Mouse (Mus musculus) cerebellum, adult 2 months (tissue): Measurements from ENCODE around the gene Thsd4. TPM values are rescaled to one million over a fixed set of nuclear protein-coding genes. Genes with fewer than 3 reads are reported as not detected.
"Not testable (repeated sequence)": the region's sequence is repeated elsewhere in the genome, so short reads cannot be mapped to it uniquely, and the experiment has no call there.

Source experiments
- DNase-seq, 2 experiments: peaks; one replicate each; pipeline ENCODE4 v3.0.0; 2021
- H3K27ac ChIP-seq: fragments of 200-500 bp; 2 replicates; pipeline ENCODE4 v1.5.1; 2012; ENCODE audit warnings: low read length, control low read depth, inconsistent platforms; ENCODE audit not compliant: insufficient read depth
- H3K27me3 ChIP-seq: fragments of 200-500 bp; 2 replicates; pipeline ENCODE4 v1.6.1; 2012; ENCODE audit warnings: inconsistent platforms, mild to moderate bottlenecking, low read length, moderate library complexity; ENCODE audit not compliant: control insufficient read depth, insufficient read depth
- H3K4me1 ChIP-seq: fragments of 200-500 bp; 2 replicates; pipeline ENCODE4 v1.6.1; 2011; ENCODE audit warnings: low read length; ENCODE audit not compliant: control insufficient read depth, insufficient read depth
- H3K4me3 ChIP-seq: fragments of 200-500 bp; replicated peaks from 2 replicates; pipeline ENCODE3; 2011; ENCODE audit warnings: mild to moderate bottlenecking, low read depth, low read length, control low read depth; ENCODE audit not compliant: insufficient read depth
- CTCF ChIP-seq: fragments of 200-500 bp; IDR thresholded peaks from 2 replicates; pipeline ENCODE4 v1.5.1; 2011; ENCODE audit warnings: low read depth, mild to moderate bottlenecking, control low read depth, low read length, moderate library complexity, borderline replicate concordance; ENCODE audit not compliant: insufficient read depth
- POLR2A ChIP-seq: fragments of 200-500 bp; IDR thresholded peaks from 2 replicates; pipeline ENCODE4 v1.6.1; 2011; ENCODE audit warnings: low read length, control low read depth, borderline replicate concordance; ENCODE audit not compliant: insufficient read depth
- WGBS: fragments of 180-500 bp; shearing (Covaris S2); methylation state at CpG from one replicate; pipeline ENCODE4 v1.1.7; 2018; 5-methylcytosine and 5-hydroxymethylcytosine counted together
- polyA plus RNA-seq: library from polyadenylated mRNA; depleted of rRNA; stranded (reverse); fragments of >200 nt; gene quantifications from 2 replicates; pipeline ENCODE4 v1.2.3, GENCODE M21; 2012; rRNA removed

The Thsd4 gene
- polyA plus RNA-seq, 1 experiment: 2.7 TPM

DNA sequence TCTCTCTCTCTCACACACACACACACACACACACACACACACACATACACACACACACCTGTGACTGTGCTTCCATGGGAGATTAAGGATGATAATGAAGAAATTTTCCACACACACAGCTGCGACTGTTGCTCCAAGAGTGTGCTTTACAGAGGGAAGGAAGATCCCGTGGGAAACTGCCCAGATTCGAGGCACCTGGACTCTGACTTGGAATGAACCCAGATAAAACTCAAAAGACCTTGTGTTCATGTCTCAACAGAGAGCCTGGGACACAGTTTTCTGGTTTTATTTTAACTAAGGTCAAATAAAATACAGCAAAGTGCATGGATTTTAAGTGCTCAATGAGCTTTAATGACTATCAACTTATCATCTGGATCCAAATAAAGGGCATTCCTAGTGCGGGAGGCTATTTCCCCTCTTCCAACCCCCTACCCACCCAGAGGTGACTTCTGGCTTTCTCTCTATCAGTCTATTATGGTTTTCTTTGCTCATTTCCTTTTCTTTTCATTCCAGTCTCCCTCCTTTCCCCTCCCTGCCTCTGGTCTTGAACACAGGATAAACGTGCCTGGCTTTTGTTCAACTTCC, 579.3 kb downstream of the Thsd4 start:
- no peak for TF ChIP-seq POLR2A
- no peak for TF ChIP-seq CTCF
- Histone ChIP-seq H3K27ac (no peak overlapping the region), H3K27me3 (no peaks in the 10 kb centered on the region), H3K4me1 (no peaks in the 10 kb centered on the region), H3K4me3 (no peak overlapping the region)
- DNase-seq: no peak
- WGBS: 57% methylated on average over 5 of the region's 5 CpGs

DNA sequence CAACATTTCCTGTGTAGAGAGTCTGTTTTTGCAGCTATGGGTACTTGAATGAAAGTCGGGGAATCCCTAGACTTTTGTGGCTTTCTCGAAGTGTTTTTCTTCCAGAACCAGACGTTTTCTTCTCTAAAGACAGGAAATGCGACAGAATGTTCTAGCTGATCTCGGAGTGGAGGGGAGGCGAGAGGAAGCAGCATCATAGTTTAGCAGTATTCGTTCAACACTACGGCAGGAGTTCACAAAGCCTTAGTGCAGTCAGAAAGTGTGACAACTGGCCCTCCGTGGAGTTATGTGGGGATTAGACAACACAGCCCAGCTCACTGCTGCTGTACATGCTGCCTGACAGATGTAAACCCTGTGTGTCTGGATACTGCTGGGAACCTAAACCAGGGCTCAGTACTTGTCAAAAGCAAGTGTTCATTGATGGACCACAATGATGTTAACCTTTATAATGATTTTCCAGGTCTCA, 579.9 kb downstream of the Thsd4 start:
- 84% methylated on average over 9 of the region's 9 CpGs for WGBS
- TF ChIP-seq POLR2A (no peak), CTCF (no peak)
- Histone ChIP-seq H3K4me1 (no peaks in the 10 kb centered on the region), H3K27ac (no peak overlapping the region), H3K27me3 (no peaks in the 10 kb centered on the region), H3K4me3 (no peak overlapping the region)
- DNase-seq: no peak

DNA sequence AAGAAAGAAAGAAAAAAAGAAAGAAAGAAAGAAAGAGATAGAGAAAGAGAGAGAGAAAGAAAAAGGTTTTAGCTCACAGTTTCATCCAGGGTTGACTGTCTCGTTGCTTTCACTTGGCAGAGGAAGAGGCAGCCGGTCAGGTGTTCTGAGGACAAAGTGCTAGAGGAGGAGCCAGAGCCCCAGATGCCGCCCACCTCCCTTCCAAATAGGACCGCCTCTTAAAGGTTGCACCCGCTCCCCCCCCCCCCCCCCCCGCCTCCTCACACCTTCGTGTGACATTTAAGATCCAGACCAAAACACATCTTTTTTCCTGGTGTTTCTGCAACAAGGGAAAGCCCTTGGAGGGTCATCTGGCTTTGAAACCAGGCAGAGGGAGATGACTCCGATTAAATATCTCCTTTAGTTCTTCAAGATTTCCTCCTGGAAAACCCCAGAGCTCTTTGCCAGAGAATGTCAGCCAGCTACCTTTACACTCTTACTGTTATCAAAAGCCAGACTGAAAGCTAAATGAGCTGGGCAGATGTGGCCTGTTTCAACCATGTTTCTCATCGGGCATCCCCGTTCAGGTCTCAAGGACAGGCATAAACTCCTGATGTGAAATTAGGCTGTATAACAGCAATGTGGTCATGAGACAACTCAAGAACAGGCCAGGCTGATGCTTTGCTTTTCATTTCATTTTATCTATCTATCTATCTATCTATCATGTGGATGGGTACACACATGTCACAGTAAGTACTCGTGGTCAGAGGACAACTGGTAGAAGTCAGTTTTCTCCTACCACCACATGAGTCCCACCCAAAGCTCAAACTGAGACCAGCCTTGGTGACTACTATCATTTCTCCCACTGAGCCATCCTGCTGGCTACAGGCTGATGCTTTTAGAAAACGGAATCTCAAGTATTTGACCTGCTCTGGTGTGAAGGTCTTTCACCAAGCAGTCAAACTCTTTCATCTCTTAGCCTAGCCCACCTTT, 580.6 kb downstream of the Thsd4 start:
- DNase-seq: no peak
- WGBS: 81% methylated on average over 12 of the region's 12 CpGs
- no peaks in the 10 kb centered on the region for H3K4me1 ChIP-seq
- TF ChIP-seq POLR2A: no peak
- TF ChIP-seq CTCF: no peak
- no peak overlapping the region for H3K27ac ChIP-seq
- no peaks in the 10 kb centered on the region for H3K27me3 ChIP-seq
- H3K4me3 ChIP-seq: no peak overlapping the region

DNA sequence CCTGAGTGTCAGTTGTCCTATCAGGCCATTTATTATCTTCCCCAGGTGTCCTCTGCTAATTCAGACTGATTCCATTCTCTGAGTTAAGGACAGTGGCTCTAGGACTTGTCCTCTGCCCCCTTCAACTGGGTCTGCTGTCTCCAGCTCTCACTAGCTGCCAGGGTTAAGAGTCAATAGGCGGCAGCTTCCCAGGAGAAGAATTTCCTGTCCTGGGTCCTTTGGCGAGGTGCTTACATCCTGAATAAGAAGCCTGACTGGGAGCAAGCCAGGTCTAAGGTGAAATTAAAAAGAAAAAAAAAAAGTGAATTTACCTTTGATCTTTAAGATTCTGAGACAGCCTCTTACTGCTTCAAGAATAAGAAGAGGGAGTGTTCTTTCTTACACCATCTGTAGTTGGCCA, 582.2 kb downstream of the Thsd4 start:
- no peak overlapping the region for H3K27ac ChIP-seq
- DNase-seq: no peak
- no peaks in the 10 kb centered on the region for H3K4me1 ChIP-seq
- H3K4me3 ChIP-seq: no peak overlapping the region
- TF ChIP-seq CTCF: no peak
- TF ChIP-seq POLR2A: no peak
- WGBS: 66% methylated on average over 2 of the region's 2 CpGs
- no peaks in the 10 kb centered on the region for H3K27me3 ChIP-seq

DNA sequence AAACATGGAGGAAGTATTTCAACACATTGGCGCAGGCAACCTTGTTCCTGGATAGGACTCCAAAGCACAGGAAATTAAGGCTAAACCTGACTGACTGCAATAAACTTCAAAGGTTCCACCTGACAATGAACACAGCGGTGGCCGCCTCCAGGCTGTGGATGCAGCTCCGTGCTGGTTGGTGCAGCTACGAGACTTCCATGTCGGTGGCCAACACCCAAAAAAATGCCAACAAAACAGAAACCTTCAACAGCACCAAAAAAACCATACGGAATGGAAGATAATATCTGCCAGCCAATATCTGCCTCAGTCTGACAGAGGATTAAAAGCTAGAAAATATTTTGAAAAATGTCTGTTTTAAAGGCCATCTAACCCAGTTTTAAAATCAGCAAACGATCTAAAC, 583.3 kb downstream of the Thsd4 start:
- H3K27ac ChIP-seq: no peak overlapping the region
- no peaks in the 10 kb centered on the region for H3K27me3 ChIP-seq
- DNase-seq: no peak
- 86% methylated on average over 8 of the region's 8 CpGs for WGBS
- H3K4me1 ChIP-seq: no peaks in the 10 kb centered on the region
- H3K4me3 ChIP-seq: no peak overlapping the region
- TF ChIP-seq POLR2A (no peak), CTCF (no peak)

DNA sequence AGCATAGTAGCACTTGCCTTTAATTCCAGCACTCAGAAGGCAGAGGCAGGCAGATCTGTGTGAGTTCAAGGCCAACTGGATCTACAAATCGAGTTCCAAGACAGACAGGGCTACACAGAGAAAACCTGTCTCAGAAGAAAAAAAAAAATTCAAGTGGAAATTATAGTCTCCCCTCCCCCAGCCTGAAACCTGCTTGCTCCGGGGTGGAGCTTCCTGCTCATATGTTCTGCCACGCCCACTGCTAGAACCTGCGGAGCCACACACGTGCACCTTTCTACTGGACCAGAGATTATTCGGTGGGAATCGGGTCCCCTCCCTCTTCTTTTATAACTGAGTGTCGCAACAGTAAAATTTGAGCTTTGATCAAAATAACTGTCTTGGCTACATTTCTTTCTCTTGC, 586.0 kb downstream of the Thsd4 start:
- not testable (repeated sequence) for H3K4me1 ChIP-seq, H3K4me3 ChIP-seq, H3K27me3 ChIP-seq, DNase-seq, H3K27ac ChIP-seq
- 86% methylated on average over 8 of the region's 8 CpGs for WGBS

DNA sequence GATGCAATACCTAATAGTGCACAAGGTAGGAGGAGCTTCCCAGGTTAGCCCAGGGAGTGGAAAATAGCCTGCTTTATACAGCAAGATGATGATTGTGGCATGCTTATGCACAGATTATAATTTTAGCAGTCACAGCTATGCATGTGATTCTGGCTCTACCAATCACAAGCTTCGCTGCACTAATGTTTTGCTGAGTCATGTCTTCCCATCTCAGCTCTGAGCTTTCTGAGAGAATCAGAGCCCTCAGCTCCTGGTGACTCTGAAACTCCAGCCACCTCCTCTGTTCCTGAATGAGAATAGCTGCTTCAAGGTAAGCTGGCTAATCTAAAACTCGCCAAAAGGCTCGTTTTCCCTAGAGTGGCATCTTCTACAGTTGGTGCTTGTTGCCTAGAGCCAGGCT, 591.6 kb downstream of the Thsd4 start:
- Histone ChIP-seq H3K4me1 (no peaks in the 10 kb centered on the region), H3K4me3 (no peak overlapping the region), H3K27me3 (no peaks in the 10 kb centered on the region), H3K27ac (no peak overlapping the region)
- no peak for TF ChIP-seq POLR2A
- no peak for TF ChIP-seq CTCF
- DNase-seq: no peak
- WGBS: 87% methylated on average over 3 of the region's 3 CpGs

Other genes with a start within 250 kb of the Thsd4 start
- 146 and 163 TPM in 2 replicates for gene Lrrc49, start 166.1 kb upstream of the Thsd4 start, polyA plus RNA-seq
- 44.9 and 46.0 TPM in 2 replicates for gene Larp6, start 190.9 kb upstream of the Thsd4 start, polyA plus RNA-seq